Mouse (Mus musculus): Measurements from ENCODE around the gene Rab11b. TPM values are rescaled to one million over a fixed set of nuclear protein-coding genes. Genes with fewer than 3 reads are reported as not detected.

The Rab11b gene
- 285 and 287 TPM in 2 replicates for polyA plus RNA-seq (2016; fragmentation: Nextera tagmentation; extraction: Ambion mirVana)

DNA sequence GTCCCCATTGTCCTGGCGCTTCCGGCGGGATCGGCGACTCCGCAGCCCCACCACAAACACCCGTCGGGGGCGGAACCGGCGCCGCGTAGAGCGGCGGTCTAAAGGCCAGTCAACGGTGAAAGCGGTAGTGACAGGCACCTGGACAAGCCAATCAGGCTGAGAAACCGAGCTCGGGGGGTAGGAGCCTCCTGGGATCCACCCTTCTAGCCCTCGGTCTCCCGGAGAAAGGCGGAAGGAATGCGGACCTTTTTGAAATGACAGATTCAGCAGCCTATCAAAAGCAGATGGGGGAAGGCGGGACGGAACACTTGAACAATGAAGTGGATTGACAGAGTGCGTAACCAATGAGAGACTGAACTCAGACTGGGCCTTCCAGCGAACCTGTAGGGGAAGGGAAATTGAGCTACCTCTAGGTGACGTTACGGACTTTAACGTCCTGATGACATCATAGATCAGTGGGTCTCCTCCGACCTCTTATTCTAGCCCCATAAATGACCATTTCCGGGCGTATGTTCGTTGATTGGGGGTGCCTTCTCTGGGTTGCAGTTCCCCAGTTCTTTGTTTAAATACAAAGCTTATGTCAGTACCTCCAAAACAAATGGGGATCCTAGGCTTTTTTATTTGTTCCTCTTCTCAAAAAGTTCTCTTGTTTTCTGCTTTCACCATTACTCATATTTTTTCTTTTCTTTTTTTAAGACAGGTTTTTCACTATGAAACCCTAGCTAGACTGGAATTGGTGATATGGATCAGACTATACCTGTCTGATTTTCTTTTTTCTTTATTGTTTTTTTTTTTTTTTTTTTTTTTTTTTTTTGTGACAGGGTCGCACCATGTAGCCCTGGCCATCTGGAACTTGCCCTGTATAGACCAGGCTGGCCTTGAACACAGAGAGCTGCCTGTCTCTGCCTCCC lies at the start of gene Rab11b:
Rab11b (minus strand) TSS at position 276 of the 911 bp plus-strand sequence.
- Histone ChIP-seq H3K4me2 (peak within 1 kb of the TSS; percentile 88), H3K36me3 (no peaks in the 10 kb centered on the region), H3K9ac (peak within 1 kb of the TSS; percentile 88), H3K27me3 (replicated peaks) (no peaks in the 10 kb centered on the region), H3K9me3 (replicated peaks) (no peaks in the 10 kb centered on the region), H3K27ac (ENCODE audit: poor library complexity, severe bottlenecking) (peak within 1 kb of the TSS; percentile 98), H3K4me3 (peak within 1 kb of the TSS; percentile 69), H3K4me1 (replicated peaks) (peaks cover 40% of the 10 kb centered on the region)
- WGBS = 2% methylated on average over 35 of the region's 35 CpGs
- ATAC-seq (ENCODE audit: insufficient number of reproducible peaks, low FRiP score) = peak; percentile 99

GRCm38 (mm10) chr17:33808192-33808591 lies 47.9 kb upstream of the Rab11b start:
- WGBS = 25% methylated on average over 10 of the region's 10 CpGs
- no peak overlapping the region for H3K9ac ChIP-seq
- no peak for ATAC-seq (ENCODE audit: insufficient number of reproducible peaks, low FRiP score)

DNA sequence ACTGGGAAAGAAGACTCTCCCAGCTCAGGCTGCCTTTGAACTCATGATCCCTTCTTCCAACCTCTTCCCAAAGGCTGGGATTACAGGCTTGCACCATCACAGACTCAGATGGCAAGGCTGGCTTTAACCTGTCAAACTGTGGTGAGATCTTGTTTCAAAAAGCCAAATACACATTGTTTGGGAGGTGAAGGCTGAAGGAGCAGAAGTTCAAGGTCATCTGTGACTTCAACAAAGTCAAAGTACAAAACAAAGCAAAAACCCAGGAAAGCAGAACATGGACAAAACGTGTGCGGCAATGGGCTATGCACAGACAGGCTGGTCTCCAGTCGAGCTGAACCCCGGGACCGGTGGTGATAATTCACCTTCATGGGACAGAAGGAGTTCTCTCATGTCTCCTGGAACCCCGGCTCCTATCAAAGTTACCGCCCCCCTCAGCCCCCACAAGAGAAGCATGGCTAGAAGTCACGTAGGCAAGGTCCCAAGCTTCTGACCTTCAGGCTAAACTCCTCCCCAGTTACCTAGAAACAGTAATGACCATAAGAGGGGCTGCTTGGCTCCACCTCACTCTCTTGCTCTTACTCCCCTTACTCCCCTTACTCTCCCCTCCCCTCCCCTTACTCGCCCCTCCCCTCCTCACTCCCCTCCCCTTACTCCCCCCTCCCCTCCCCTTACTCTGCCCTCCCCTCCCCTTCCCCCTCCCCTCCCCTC lies 47.0 kb upstream of the Rab11b start:
- no peaks in the 10 kb centered on the region for H3K36me3 ChIP-seq
- H3K9ac ChIP-seq = no peak overlapping the region
- peaks cover 36% of the 10 kb centered on the region for H3K27me3 ChIP-seq (replicated peaks)
- no peak overlapping the region for H3K27ac ChIP-seq (ENCODE audit: poor library complexity, severe bottlenecking)
- ATAC-seq (ENCODE audit: insufficient number of reproducible peaks, low FRiP score) = no peak
- H3K4me2 ChIP-seq = no peak overlapping the region
- no peak overlapping the region for H3K4me3 ChIP-seq
- no peaks in the 10 kb centered on the region for H3K9me3 ChIP-seq (replicated peaks)
- WGBS = 48% methylated on average over 8 of the region's 9 CpGs
- H3K4me1 ChIP-seq (replicated peaks) = peaks cover 23% of the 10 kb centered on the region

More at GRCm38 (mm10) chr17:33808192-33808591, 47.9 kb upstream of the Rab11b start:
- H3K27me3 ChIP-seq (replicated peaks) = peaks cover 29% of the 10 kb centered on the region
- H3K36me3 ChIP-seq = no peaks in the 10 kb centered on the region
- H3K9me3 ChIP-seq (replicated peaks) = no peaks in the 10 kb centered on the region
- no peak overlapping the region for H3K4me3 ChIP-seq
- no peak overlapping the region for H3K27ac ChIP-seq (ENCODE audit: poor library complexity, severe bottlenecking)
- peaks cover 32% of the 10 kb centered on the region for H3K4me1 ChIP-seq (replicated peaks)
- no peak overlapping the region for H3K4me2 ChIP-seq

- Histone ChIP-seq H3K9ac (no peak overlapping the region), H3K4me1 (replicated peaks) (peaks cover 7% of the 10 kb centered on the region), H3K27me3 (replicated peaks) (peaks cover 44% of the 10 kb centered on the region), H3K36me3 (no peaks in the 10 kb centered on the region), H3K4me2 (no peak overlapping the region), H3K27ac (ENCODE audit: poor library complexity, severe bottlenecking) (no peak overlapping the region), H3K4me3 (no peak overlapping the region), H3K9me3 (replicated peaks) (no peaks in the 10 kb centered on the region)
- ATAC-seq (ENCODE audit: insufficient number of reproducible peaks, low FRiP score) = no peak
- WGBS = 21% methylated on average over 1 of the region's 1 CpGs
Measured at GRCm38 (mm10) chr17:33804745-33805144, 44.4 kb upstream of the Rab11b start.

DNA sequence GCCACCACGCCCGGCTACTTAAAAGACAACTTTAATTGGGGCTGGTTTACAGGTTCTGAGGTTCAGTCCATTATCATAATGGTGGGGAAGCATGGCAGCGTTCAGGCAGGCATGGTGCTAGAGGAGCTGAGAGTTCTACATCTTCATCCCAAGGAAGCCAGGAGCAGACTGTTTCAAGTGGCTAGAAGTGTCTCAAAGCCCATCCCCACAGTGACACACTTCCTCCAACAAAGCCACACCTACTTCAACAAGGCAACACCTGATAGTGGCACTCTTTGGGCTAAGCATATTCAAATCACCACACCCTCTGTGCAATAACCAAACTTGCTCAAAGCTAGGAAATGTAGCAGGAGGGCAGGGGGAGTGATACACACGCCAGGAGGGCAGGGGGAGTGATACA lies 43.9 kb upstream of the Rab11b start:
- no peaks in the 10 kb centered on the region for H3K9me3 ChIP-seq (replicated peaks)
- no peak overlapping the region for H3K4me2 ChIP-seq
- H3K9ac ChIP-seq = no peak overlapping the region
- ATAC-seq (ENCODE audit: insufficient number of reproducible peaks, low FRiP score) = no peak
- H3K36me3 ChIP-seq = no peaks in the 10 kb centered on the region
- H3K4me1 ChIP-seq (replicated peaks) = peaks cover 7% of the 10 kb centered on the region
- peaks cover 50% of the 10 kb centered on the region for H3K27me3 ChIP-seq (replicated peaks)
- H3K4me3 ChIP-seq = no peak overlapping the region
- H3K27ac ChIP-seq (ENCODE audit: poor library complexity, severe bottlenecking) = no peak overlapping the region
- 49% methylated on average over 4 of the region's 4 CpGs for WGBS

DNA sequence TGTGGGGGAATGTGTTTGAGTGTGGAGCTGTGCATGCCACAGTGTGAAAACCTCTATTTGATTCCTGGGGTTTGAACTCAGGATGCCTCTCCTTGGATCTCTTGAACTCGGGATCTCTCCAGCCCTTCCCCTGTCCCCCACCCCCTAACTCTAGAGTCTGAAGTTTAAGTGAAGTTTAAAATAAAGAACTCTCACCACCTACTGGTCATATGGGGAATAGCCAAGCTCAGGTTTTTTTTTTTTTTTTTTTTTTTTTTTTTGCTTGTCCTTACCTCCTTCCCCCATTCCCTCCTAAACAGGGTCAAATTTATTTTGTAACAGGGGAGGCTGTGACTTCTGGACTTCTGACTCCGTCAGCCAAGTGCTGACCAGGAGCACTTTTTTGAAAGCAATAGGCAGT lies 41.9 kb upstream of the Rab11b start:
- Histone ChIP-seq H3K27me3 (replicated peaks) (peaks cover 52% of the 10 kb centered on the region), H3K27ac (ENCODE audit: poor library complexity, severe bottlenecking) (no peak overlapping the region), H3K4me3 (no peak overlapping the region), H3K36me3 (no peaks in the 10 kb centered on the region), H3K9me3 (replicated peaks) (no peaks in the 10 kb centered on the region), H3K4me1 (replicated peaks) (peaks cover 7% of the 10 kb centered on the region), H3K4me2 (no peak overlapping the region), H3K9ac (no peak overlapping the region)
- ATAC-seq (ENCODE audit: insufficient number of reproducible peaks, low FRiP score) = no peak
- WGBS = 5% methylated on average over 2 of the region's 2 CpGs

DNA sequence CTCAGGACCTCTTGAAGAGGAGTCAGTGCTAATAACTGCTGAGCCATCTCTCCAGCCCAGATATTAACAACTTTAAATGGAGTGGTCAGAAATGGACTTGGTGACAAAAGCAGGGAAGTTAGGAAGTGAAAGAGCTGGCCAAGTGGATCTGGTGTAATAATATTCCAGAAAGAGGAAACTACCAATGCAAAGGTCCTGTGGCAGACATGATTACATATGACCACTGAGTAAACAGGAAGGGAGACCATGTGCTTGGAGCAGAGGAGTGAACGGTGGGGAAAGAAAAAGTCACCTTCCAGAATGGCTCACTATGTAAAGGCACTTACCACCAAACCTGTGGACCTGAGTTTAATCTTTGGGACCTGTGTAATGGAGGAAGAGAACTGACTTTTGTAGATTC lies 38.9 kb upstream of the Rab11b start:
- no peaks in the 10 kb centered on the region for H3K9me3 ChIP-seq (replicated peaks)
- H3K4me1 ChIP-seq (replicated peaks) = peaks cover 3% of the 10 kb centered on the region
- 56% methylated on average over 1 of the region's 1 CpGs for WGBS
- H3K27ac ChIP-seq (ENCODE audit: poor library complexity, severe bottlenecking) = no peak overlapping the region
- no peak for ATAC-seq (ENCODE audit: insufficient number of reproducible peaks, low FRiP score)
- no peaks in the 10 kb centered on the region for H3K36me3 ChIP-seq
- no peak overlapping the region for H3K4me3 ChIP-seq
- peaks cover 46% of the 10 kb centered on the region for H3K27me3 ChIP-seq (replicated peaks)
- no peak overlapping the region for H3K9ac ChIP-seq
- H3K4me2 ChIP-seq = no peak overlapping the region

GRCm38 (mm10) chr17:33798306-33798705 lies 38.0 kb upstream of the Rab11b start:
- no peaks in the 10 kb centered on the region for H3K4me1 ChIP-seq (replicated peaks)

GRCm38 (mm10) chr17:33788732-33789131 lies 28.4 kb upstream of the Rab11b start:
- H3K4me3 ChIP-seq = no peak overlapping the region
- H3K36me3 ChIP-seq = no peaks in the 10 kb centered on the region
- ATAC-seq (ENCODE audit: insufficient number of reproducible peaks, low FRiP score) = no peak
- H3K27ac ChIP-seq (ENCODE audit: poor library complexity, severe bottlenecking) = no peak overlapping the region
- WGBS = 12% methylated on average over 4 of the region's 4 CpGs
- H3K9me3 ChIP-seq (replicated peaks) = no peaks in the 10 kb centered on the region
- H3K4me2 ChIP-seq = no peak overlapping the region
- H3K9ac ChIP-seq = no peak overlapping the region
- H3K27me3 ChIP-seq (replicated peaks) = peaks cover 48% of the 10 kb centered on the region
- H3K4me1 ChIP-seq (replicated peaks) = peaks cover 17% of the 10 kb centered on the region

More at GRCm38 (mm10) chr17:33798306-33798705, 38.0 kb upstream of the Rab11b start:
- no peaks in the 10 kb centered on the region for H3K36me3 ChIP-seq
- H3K27me3 ChIP-seq (replicated peaks) = peaks cover 54% of the 10 kb centered on the region
- 55% methylated on average over 3 of the region's 3 CpGs for whole genome bisulfite sequencing
- no peak overlapping the region for H3K4me3 ChIP-seq
- H3K4me2 ChIP-seq = no peak overlapping the region
- ATAC-seq (ENCODE audit: insufficient number of reproducible peaks, low FRiP score) = no peak
- H3K9me3 ChIP-seq (replicated peaks) = no peaks in the 10 kb centered on the region
- H3K27ac ChIP-seq (ENCODE audit: poor library complexity, severe bottlenecking) = no peak overlapping the region
- no peak overlapping the region for H3K9ac ChIP-seq

DNA sequence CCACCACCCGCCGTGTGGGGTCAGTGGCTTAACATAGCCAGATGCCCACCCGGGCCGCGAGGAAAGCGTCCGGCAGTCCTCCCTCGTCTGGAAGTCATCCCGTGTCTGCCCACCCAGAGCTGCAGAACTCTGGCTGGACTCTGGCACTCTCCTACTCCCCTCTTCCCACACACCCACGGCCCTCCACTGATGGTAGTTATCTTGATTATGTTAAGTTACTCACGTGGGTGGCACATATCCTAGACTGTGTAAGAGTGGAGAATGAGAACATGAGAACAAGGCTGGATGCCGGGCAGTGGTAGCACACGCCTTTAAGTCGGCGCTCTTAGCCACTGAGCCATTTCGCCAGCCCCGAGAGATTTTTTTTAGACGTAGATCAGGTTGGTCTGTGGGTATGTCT lies 26.0 kb upstream of the Rab11b start:
- Histone ChIP-seq H3K36me3 (no peaks in the 10 kb centered on the region), H3K4me1 (replicated peaks) (peaks cover 35% of the 10 kb centered on the region), H3K9ac (no peak overlapping the region), H3K4me3 (no peak overlapping the region), H3K27ac (ENCODE audit: poor library complexity, severe bottlenecking) (no peak overlapping the region), H3K27me3 (replicated peaks) (peaks cover 39% of the 10 kb centered on the region), H3K9me3 (replicated peaks) (no peaks in the 10 kb centered on the region), H3K4me2 (no peak overlapping the region)
- no peak for ATAC-seq (ENCODE audit: insufficient number of reproducible peaks, low FRiP score)
- WGBS = 77% methylated on average over 18 of the region's 18 CpGs

DNA sequence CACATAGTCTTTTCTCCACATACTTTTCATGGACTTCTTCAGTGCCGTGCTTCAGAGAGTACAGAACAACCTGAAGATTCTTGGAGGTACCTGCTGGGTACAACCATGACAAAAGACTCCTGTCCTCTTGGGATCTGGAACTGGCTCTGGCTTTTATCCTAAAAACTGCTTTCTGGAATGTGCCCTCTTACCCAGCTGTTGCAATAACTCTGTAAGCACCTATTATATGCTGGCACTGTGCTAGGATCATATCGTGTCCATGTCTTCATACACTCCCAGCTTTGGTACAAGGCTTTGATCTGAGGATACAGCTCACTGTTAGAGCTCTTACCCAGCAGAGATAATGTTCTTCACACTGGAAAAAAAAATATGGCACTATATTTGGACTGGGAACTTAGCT lies 24.6 kb upstream of the Rab11b start:
- H3K4me3 ChIP-seq = no peak overlapping the region
- H3K9ac ChIP-seq = no peak overlapping the region

More for the DNA sequence above, 24.6 kb upstream of the Rab11b start:
- 64% methylated on average over 2 of the region's 2 CpGs for WGBS
- Histone ChIP-seq H3K4me2 (no peak overlapping the region), H3K36me3 (no peaks in the 10 kb centered on the region), H3K27ac (ENCODE audit: poor library complexity, severe bottlenecking) (no peak overlapping the region), H3K27me3 (replicated peaks) (peaks cover 36% of the 10 kb centered on the region), H3K4me1 (replicated peaks) (peaks cover 49% of the 10 kb centered on the region), H3K9me3 (replicated peaks) (no peaks in the 10 kb centered on the region)
- no peak for ATAC-seq (ENCODE audit: insufficient number of reproducible peaks, low FRiP score)
